Mouse (Mus musculus): ENCODE data around the gene Sult1e1.

GRCm38 (mm10) chr5:87614364-87615127, 23.2 kb upstream of the Sult1e1 start:
- TF ChIP-seq CTCF (IDR thresholded peaks at IDR 0.05 in 2 of 3, conservative IDR thresholded peaks at IDR 0.05 in 1 of 3; ENCODE audit: control insufficient read depth in 1 of 3, insufficient read depth in 1 of 3, low read depth in 2 of 3, low read length in 3 of 3, poor library complexity in 1 of 3, severe bottlenecking in 1 of 3) = no peak
- no peak for TF ChIP-seq POLR2AphosphoS2 (IDR thresholded peaks at IDR 0.05; ENCODE audit: low read length)
- TF ChIP-seq ZMIZ1 (IDR thresholded peaks at IDR 0.05; ENCODE audit: low read depth, low read length) = no peak
- no peak for TF ChIP-seq TCF12 (IDR thresholded peaks at IDR 0.05; ENCODE audit: low read depth, low read length)
- TF ChIP-seq EP300 (IDR thresholded peaks at IDR 0.05; ENCODE audit: low read depth in 1 of 2, low read length in 2 of 2) = no peak
- TF ChIP-seq POLR2AphosphoS5 (IDR thresholded peaks at IDR 0.05; ENCODE audit: borderline replicate concordance, low read depth, low read length) = no peak
- no peak for TF ChIP-seq MAFK (IDR thresholded peaks at IDR 0.05; ENCODE audit: borderline replicate concordance, low read depth, low read length)
- no peak for TF ChIP-seq POLR2A (IDR thresholded peaks at IDR 0.05; ENCODE audit: control insufficient read depth in 1 of 2, insufficient read depth in 1 of 2, low read depth in 1 of 2, low read length in 2 of 2, poor library complexity in 1 of 2)
- TF ChIP-seq NRF1 (IDR thresholded peaks at IDR 0.05; ENCODE audit: insufficient read depth, low read depth, low read length, poor library complexity, severe bottlenecking) = no peak
- TF ChIP-seq BHLHE40 (IDR thresholded peaks at IDR 0.05; ENCODE audit: borderline replicate concordance, low read depth, low read length) = no peak
- no peak for TF ChIP-seq USF2 (IDR thresholded peaks at IDR 0.05; ENCODE audit: borderline replicate concordance in 1 of 2, insufficient read depth in 1 of 2, low read depth in 1 of 2, low read length in 2 of 2)
- no peak for TF ChIP-seq ZNF384 (IDR thresholded peaks at IDR 0.05; ENCODE audit: low read depth, low read length)
- TF ChIP-seq RAD21 (IDR thresholded peaks at IDR 0.05; ENCODE audit: low read depth, low read length) = no peak

Data from MEL (cell line).